ENCODE assay signal across 9 mouse cellular contexts in the genomic region with DNA sequence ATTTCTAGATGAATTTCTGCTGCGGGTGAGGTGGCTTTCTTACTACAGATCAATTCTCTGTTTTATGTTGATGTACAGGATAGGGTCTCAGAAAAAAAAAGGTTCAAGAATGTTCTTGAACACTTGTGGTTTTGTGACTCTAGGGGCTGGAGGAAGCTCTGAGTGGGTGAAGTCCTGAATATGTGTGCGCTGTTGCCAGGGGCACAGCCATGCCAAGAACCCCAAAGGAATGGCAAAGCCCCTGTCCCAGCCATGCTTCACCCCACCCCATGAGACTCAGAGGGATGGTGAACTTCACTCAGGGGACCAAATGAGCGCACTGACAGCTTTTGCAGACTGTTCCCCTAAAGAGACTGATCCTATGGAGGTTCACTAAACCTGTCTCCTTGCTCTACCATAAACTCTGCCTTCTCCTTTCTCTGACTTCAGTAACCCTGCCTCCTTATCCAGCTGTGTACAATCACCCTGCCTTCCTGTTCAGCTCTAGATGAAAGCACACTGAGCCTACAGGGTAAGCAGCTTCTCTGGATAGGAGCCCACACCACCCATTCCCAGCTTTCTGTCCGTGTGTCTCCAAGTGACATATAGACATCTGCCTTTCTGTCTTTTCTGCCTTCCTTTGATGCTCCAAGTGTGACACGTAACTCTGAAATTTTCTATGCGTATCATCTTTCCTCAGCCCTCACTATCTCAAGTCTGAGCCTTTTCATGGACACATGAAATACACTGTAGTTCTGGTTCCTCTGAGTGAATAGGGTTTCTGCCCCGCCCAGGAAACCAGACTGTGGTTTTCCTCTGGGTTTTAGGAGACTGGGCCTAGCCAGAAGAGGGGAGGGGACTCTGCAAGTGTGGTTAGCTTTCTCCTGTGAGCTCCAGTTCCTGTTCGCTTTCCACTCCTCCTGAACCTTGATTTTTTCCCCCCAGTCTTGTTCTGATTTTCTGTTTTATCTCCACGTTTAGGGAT.
A peak's percentile ranks its signal among the peaks of the same experiment; 100 is the strongest.
DNase-seq lines count a peak whose midpoint lies in the region; ATAC-seq and TF ChIP-seq lines count a peak whose summit lies in the region.
"Had no signal": no experiment of that assay in that cellular context is flagged by ENCODE, and none has a peak within 500 bp of the region (broad histone marks: within the 10 kb centered on the region; RNA-seq: fewer than 3 reads in every experiment).

No protein-coding gene starts in this region.

- H3K9ac ChIP-seq in intestine, postnatal 0 days (ENCODE audit: low read depth, low read length): no peak overlapping the region
- H3K9ac ChIP-seq: hindbrain, embryonic 15.5 days had no signal

- 82% methylated on average over 9 of the region's 9 CpGs for WGBS in intestine, postnatal 0 days

- H3K4me1 ChIP-seq in megakaryocyte, embryonic 14.5 days: peaks cover 13% of the 10 kb centered on the region
- no peaks in the 10 kb centered on the region for H3K4me1 ChIP-seq in intestine, postnatal 0 days (replicated peaks; ENCODE audit: control insufficient read depth, insufficient read depth, low read length)

- H3K4me2 ChIP-seq in intestine, postnatal 0 days (replicated peaks; ENCODE audit: low read depth): no peak overlapping the region
- H3K4me2 ChIP-seq: hindbrain, embryonic 15.5 days had no signal

- no peaks in the 10 kb centered on the region for H3K36me3 ChIP-seq in megakaryocyte, embryonic 14.5 days (replicated peaks; ENCODE audit: low read length)
- no peaks in the 10 kb centered on the region for H3K36me3 ChIP-seq in intestine, postnatal 0 days (ENCODE audit: control insufficient read depth, insufficient read depth)
- H3K36me3 ChIP-seq: hindbrain, embryonic 15.5 days had no signal

- TF ChIP-seq CTCF in intestine, postnatal 0 days (IDR thresholded peaks at IDR 0.05; ENCODE audit: low read depth): no peak

- intact Hi-C loops in gastrocnemius, postnatal 36 days (cut with DNase I): no loop called here
- intact Hi-C loops in heart, postnatal 10 days (cut with DNase I): no loop called here

- peaks cover 14% of the 10 kb centered on the region for H3K9me3 ChIP-seq in megakaryocyte, embryonic 14.5 days
- no peaks in the 10 kb centered on the region for H3K9me3 ChIP-seq in intestine, postnatal 0 days (ENCODE audit: control insufficient read depth)
- H3K9me3 ChIP-seq: hindbrain, embryonic 15.5 days had no signal

- H3K27ac ChIP-seq in intestine, postnatal 0 days (ENCODE audit: low read depth, low read length): no peak overlapping the region
- H3K27ac ChIP-seq: hindbrain, embryonic 15.5 days had no signal

- H3K27me3 ChIP-seq in megakaryocyte, embryonic 14.5 days (replicated peaks): peaks cover 65% of the 10 kb centered on the region
- H3K27me3 ChIP-seq in intestine, postnatal 0 days (replicated peaks; ENCODE audit: control insufficient read depth, insufficient read depth, low read length): no peaks in the 10 kb centered on the region
- H3K27me3 ChIP-seq: hindbrain, embryonic 15.5 days had no signal

- ATAC-seq in CD4-positive, CD25-positive, alpha-beta regulatory T cell, adult 4 months: peak; percentile 94
- no peak for ATAC-seq in intestine, postnatal 0 days

- peak; percentile 31 for DNase-seq in gastrocnemius, postnatal 25 days
- DNase-seq in gastrocnemius, postnatal 36 days: no peak
- DNase-seq in heart, postnatal 10 days: peak; percentile 33 to 46
- DNase-seq in urinary bladder, adult 18-20 months (ENCODE audit: low spot score in 2 of 2): no peak
- DNase-seq in cerebellum, adult 11-12 months: no peak

- H3K4me3 ChIP-seq in megakaryocyte, embryonic 14.5 days (replicated peaks): peak overlapping the region; percentile 55
- no peak overlapping the region for H3K4me3 ChIP-seq in intestine, postnatal 0 days (ENCODE audit: low read depth, low read length)
- H3K4me3 ChIP-seq: hindbrain, embryonic 15.5 days had no signal

Comparison
In these comparisons a context has a peak if more than half of its experiments do, and no peak if none do; other contexts are left out.
1. DNase-seq: peak in gastrocnemius, postnatal 25 days (single experiment) and heart, postnatal 10 days (2 of 2); none in gastrocnemius, postnatal 36 days (0 of 2), urinary bladder, adult 18-20 months (0 of 2) and cerebellum, adult 11-12 months (single experiment).